Mouse (Mus musculus) heart, embryonic 15.5 days (tissue): ENCODE measurements at regions not wholly inside any gene's neighbourhood (a gene's known extent, or its start where the extent isn't known, plus 50 kb on each side); places are given as distances from the start of the nearest gene placed in this dataset.

Source experiments
- ATAC-seq: fragments of 200-750 bp; cut with Nextera tagmentation; replicated peaks from 2 replicates; pipeline ENCODE4 v1.8.0; 2017; ENCODE audit warnings: low read depth, moderate TSS enrichment; ENCODE audit not compliant: insufficient number of reproducible peaks, insufficient read depth, low FRiP score
- H3K27ac ChIP-seq: fragments of 300-500 bp; sonication (generic); 2 replicates; pipeline ENCODE4 v1.5.1; 2015; ENCODE audit warnings: mild to moderate bottlenecking, inconsistent platforms
- H3K27me3 ChIP-seq: fragments of 300-500 bp; sonication (generic); 2 replicates; pipeline ENCODE4 v1.6.1; 2015; ENCODE audit warnings: inconsistent platforms
- H3K36me3 ChIP-seq: fragments of 300-500 bp; sonication (generic); 2 replicates; pipeline ENCODE4 v1.6.1; 2015; ENCODE audit warnings: mild to moderate bottlenecking, inconsistent platforms
- H3K4me1 ChIP-seq: fragments of 300-500 bp; sonication (generic); replicated peaks from 2 replicates; pipeline ENCODE4 v1.6.1; 2015; ENCODE audit warnings: inconsistent platforms
- H3K4me2 ChIP-seq: fragments of 300-500 bp; sonication (generic); 2 replicates; pipeline ENCODE4 v1.6.1; 2015; ENCODE audit warnings: inconsistent platforms, mild to moderate bottlenecking, moderate library complexity
- H3K4me3 ChIP-seq: fragments of 300-500 bp; sonication (generic); 2 replicates; pipeline ENCODE4 v1.5.1; 2015; ENCODE audit warnings: mild to moderate bottlenecking, inconsistent platforms
- H3K9ac ChIP-seq: fragments of 300-500 bp; sonication (generic); 2 replicates; pipeline ENCODE4 v1.6.1; 2015; ENCODE audit warnings: mild to moderate bottlenecking, inconsistent platforms
- H3K9me3 ChIP-seq: fragments of 300-500 bp; sonication (generic); replicated peaks from 2 replicates; pipeline ENCODE4 v1.6.1; 2016; ENCODE audit warnings: inconsistent platforms
- WGBS: fragments of 180-500 bp; shearing (Covaris S2); methylation state at CpG from one replicate; pipeline ENCODE4 v1.1.7; 2015; ENCODE audit warnings: mixed read lengths; 5-methylcytosine and 5-hydroxymethylcytosine counted together

GRCm38 (mm10) chr9:59097564-59097963 is 61.3 kb upstream of the Neo1 start:
- ATAC-seq, result no peak
- Histone ChIP-seq H3K4me1 (peaks cover 3% of the 10 kb centered on the region; the same call in 1 of the 2 replicates), H3K36me3 (no peaks in the 10 kb centered on the region), H3K4me3 (no peak overlapping the region), H3K9ac (no peak overlapping the region), H3K27ac (no peak overlapping the region), H3K4me2 (no peak overlapping the region), H3K27me3 (no peaks in the 10 kb centered on the region), H3K9me3 (no peaks in the 10 kb centered on the region)
- 57% methylated on average over 4 of the region's 4 CpGs for WGBS

- Histone ChIP-seq H3K27ac (no peak overlapping the region), H3K4me2 (no peak overlapping the region), H3K4me1 (peaks cover 3% of the 10 kb centered on the region; the same call in 1 of the 2 replicates), H3K9me3 (no peaks in the 10 kb centered on the region), H3K4me3 (no peak overlapping the region), H3K9ac (no peak overlapping the region), H3K36me3 (no peaks in the 10 kb centered on the region), H3K27me3 (no peaks in the 10 kb centered on the region)
- WGBS, result 60% methylated on average over 12 of the region's 12 CpGs
- no peak for ATAC-seq
These were observed 60.5 kb upstream of the Neo1 start for GRCm38 (mm10) chr9:59096551-59097268.

GRCm38 (mm10) chr9:59095626-59096025 is 59.4 kb upstream of the Neo1 start:
- no peak for ATAC-seq
- H3K27me3 ChIP-seq, result no peaks in the 10 kb centered on the region
- no peaks in the 10 kb centered on the region for H3K36me3 ChIP-seq
- H3K4me1 ChIP-seq, result peaks cover 3% of the 10 kb centered on the region; the same call in 1 of the 2 replicates
- H3K27ac ChIP-seq, result no peak overlapping the region
- 76% methylated on average over 7 of the region's 7 CpGs for WGBS
- no peaks in the 10 kb centered on the region for H3K9me3 ChIP-seq
- no peak overlapping the region for H3K4me3 ChIP-seq
- no peak overlapping the region for H3K9ac ChIP-seq
- H3K4me2 ChIP-seq, result no peak overlapping the region

- no peaks in the 10 kb centered on the region for H3K9me3 ChIP-seq
- no peak overlapping the region for H3K27ac ChIP-seq
- no peaks in the 10 kb centered on the region for H3K36me3 ChIP-seq
- ATAC-seq, result no peak
- WGBS, result 76% methylated on average over 4 of the region's 4 CpGs
- no peak overlapping the region for H3K4me3 ChIP-seq
- H3K27me3 ChIP-seq, result no peaks in the 10 kb centered on the region
- H3K4me2 ChIP-seq, result no peak overlapping the region
- peaks cover 3% of the 10 kb centered on the region; the same call in 1 of the 2 replicates for H3K4me1 ChIP-seq
- H3K9ac ChIP-seq, result no peak overlapping the region
These were observed 57.9 kb upstream of the Neo1 start for GRCm38 (mm10) chr9:59094106-59094505.

- Histone ChIP-seq H3K27ac (no peak overlapping the region), H3K36me3 (no peaks in the 10 kb centered on the region), H3K9ac (no peak overlapping the region), H3K9me3 (no peaks in the 10 kb centered on the region), H3K4me2 (no peak overlapping the region), H3K27me3 (no peaks in the 10 kb centered on the region), H3K4me3 (no peak overlapping the region), H3K4me1 (no peaks in the 10 kb centered on the region)
- 84% methylated on average over 3 of the region's 3 CpGs for WGBS
- ATAC-seq, result no peak
These were observed 54.9 kb upstream of the Neo1 start for GRCm38 (mm10) chr9:59091179-59091578.

GRCm38 (mm10) chr9:59087704-59088103 is 51.5 kb upstream of the Neo1 start:
- WGBS, result 72% methylated on average over 3 of the region's 3 CpGs
- H3K4me3 ChIP-seq, result no peak overlapping the region
- ATAC-seq, result no peak
- H3K27me3 ChIP-seq, result no peaks in the 10 kb centered on the region
- H3K9ac ChIP-seq, result no peak overlapping the region
- H3K9me3 ChIP-seq, result no peaks in the 10 kb centered on the region
- H3K4me1 ChIP-seq, result no peaks in the 10 kb centered on the region
- H3K4me2 ChIP-seq, result no peak overlapping the region
- no peaks in the 10 kb centered on the region for H3K36me3 ChIP-seq
- H3K27ac ChIP-seq, result no peak overlapping the region

- no peaks in the 10 kb centered on the region for H3K9me3 ChIP-seq
- no peaks in the 10 kb centered on the region for H3K27me3 ChIP-seq
- 79% methylated on average over 9 of the region's 9 CpGs for WGBS
- H3K4me3 ChIP-seq, result no peak overlapping the region
- no peak for ATAC-seq
- H3K36me3 ChIP-seq, result no peaks in the 10 kb centered on the region
- H3K27ac ChIP-seq, result no peak overlapping the region
- no peak overlapping the region for H3K9ac ChIP-seq
- H3K4me2 ChIP-seq, result no peak overlapping the region
- H3K4me1 ChIP-seq, result no peaks in the 10 kb centered on the region
These were observed 50.9 kb upstream of the Neo1 start for GRCm38 (mm10) chr9:59087112-59087511.

- Histone ChIP-seq H3K27me3 (no peaks in the 10 kb centered on the region), H3K4me2 (no peak overlapping the region), H3K36me3 (no peaks in the 10 kb centered on the region), H3K9ac (no peak overlapping the region), H3K4me3 (no peak overlapping the region), H3K9me3 (no peaks in the 10 kb centered on the region), H3K4me1 (no peaks in the 10 kb centered on the region), H3K27ac (no peak overlapping the region)
- 72% methylated on average over 10 of the region's 10 CpGs for WGBS
- no peak for ATAC-seq
These were observed 50.4 kb upstream of the Neo1 start for GRCm38 (mm10) chr9:59086556-59087102.
